In the genomic region with DNA sequence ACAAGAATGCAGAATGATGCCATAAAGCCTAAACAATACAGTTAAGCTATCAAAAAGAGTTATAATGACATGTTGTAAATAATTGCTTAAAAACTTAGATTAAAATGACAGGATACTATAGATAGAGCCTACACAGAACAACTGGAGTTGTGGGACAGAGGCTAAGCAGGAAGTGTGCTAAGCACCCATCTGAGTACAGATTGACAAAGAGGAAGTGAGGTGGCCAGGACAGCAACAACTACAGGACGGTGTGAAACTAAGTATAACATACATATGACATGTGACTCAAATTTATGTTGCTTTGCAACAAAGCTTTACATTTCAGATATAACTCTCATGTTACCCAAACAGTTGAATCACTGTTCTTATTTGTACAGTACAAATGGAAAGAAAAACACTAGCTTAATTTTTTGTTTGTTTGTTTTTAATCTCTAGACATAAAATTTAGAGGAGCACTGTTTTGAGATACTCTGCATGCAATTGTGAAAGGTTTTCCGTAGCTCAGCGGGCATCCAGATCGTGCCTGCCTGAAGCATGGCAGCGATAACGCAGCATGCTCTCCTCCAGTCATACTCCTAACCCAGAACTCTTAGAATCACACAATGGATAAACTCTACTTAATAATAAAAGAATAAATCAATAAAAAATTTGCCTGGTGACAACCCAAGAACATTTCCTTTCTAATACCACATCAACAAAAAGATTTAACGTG, we compare ENCODE assay signal across 23 mouse cellular contexts. TPM values are rescaled to one million over a fixed set of nuclear protein-coding genes. Genes with fewer than 3 reads are reported as not detected.
A peak's percentile ranks its signal among the peaks of the same experiment; 100 is the strongest.
DNase-seq lines count a peak whose midpoint lies in the region; ATAC-seq and TF ChIP-seq lines count a peak whose summit lies in the region.
"Had no signal": no experiment of that assay in that cellular context is flagged by ENCODE, and none has a peak within 500 bp of the region (broad histone marks: within the 10 kb centered on the region; RNA-seq: fewer than 3 reads in every experiment).

No protein-coding gene starts in this region.

- no peaks in the 10 kb centered on the region for H3K27me3 ChIP-seq in liver, postnatal 0 days (ENCODE audit: insufficient read depth, low read length)
- no peaks in the 10 kb centered on the region for H3K27me3 ChIP-seq in liver, embryonic 12.5 days (replicated peaks)
- no peaks in the 10 kb centered on the region for H3K27me3 ChIP-seq in forebrain, embryonic 11.5 days (ENCODE audit: control insufficient read depth, insufficient read depth, low read length)
- H3K27me3 ChIP-seq: embryonic facial prominence, embryonic 12.5 days; kidney, embryonic 15.5 days had no signal

- peak; percentile 51; the same call in 1 of the 2 replicates for ATAC-seq in liver, postnatal 0 days
- no peak for ATAC-seq in liver, embryonic 12.5 days
- ATAC-seq in activated CD4-positive, CD25-positive, alpha-beta regulatory T cell, adult 4 months = peak; percentile 66
- peak; percentile 100 for ATAC-seq in megakaryocyte progenitor cell, adult 5-6 weeks (replicated peaks; ENCODE audit: poor library complexity)
- no peak for ATAC-seq in forebrain, embryonic 11.5 days (replicated peaks; ENCODE audit: low FRiP score)
- ATAC-seq: forebrain, embryonic 16.5 days; intestine, embryonic 16.5 days; midbrain, embryonic 16.5 days had no signal

- no peak overlapping the region for H3K4me2 ChIP-seq in liver, postnatal 0 days (ENCODE audit: low read depth, low read length)
- no peak overlapping the region for H3K4me2 ChIP-seq in liver, embryonic 12.5 days
- no peak overlapping the region for H3K4me2 ChIP-seq in forebrain, embryonic 11.5 days (ENCODE audit: low read depth, low read length, severe bottlenecking)
- H3K4me2 ChIP-seq: embryonic facial prominence, embryonic 12.5 days; hindbrain, embryonic 14.5 days; kidney, embryonic 15.5 days had no signal

- 61% methylated on average over 7 of the region's 7 CpGs for WGBS in liver, postnatal 0 days (ENCODE audit: insufficient replicate concordance)
- WGBS in liver, embryonic 12.5 days (ENCODE audit: insufficient replicate concordance) = 71% methylated on average over 7 of the region's 7 CpGs
- WGBS in forebrain, embryonic 11.5 days = 93% methylated on average over 7 of the region's 7 CpGs

- H3K27ac ChIP-seq in liver, postnatal 0 days (ENCODE audit: low read depth) = no peak overlapping the region
- no peak overlapping the region for H3K27ac ChIP-seq in liver, embryonic 12.5 days
- H3K27ac ChIP-seq in forebrain, embryonic 11.5 days (ENCODE audit: low read depth, low read length) = no peak overlapping the region
- H3K27ac ChIP-seq: embryonic facial prominence, embryonic 12.5 days; hindbrain, embryonic 14.5 days; kidney, embryonic 15.5 days; liver, embryonic 14.5 days had no signal

- no peak for TF ChIP-seq EP300 in liver, postnatal 0 days (IDR thresholded peaks at IDR 0.05; ENCODE audit: low read depth)

- TF ChIP-seq CTCF in liver, postnatal 0 days (IDR thresholded peaks at IDR 0.05; ENCODE audit: low read depth) = no peak

- H3K4me1 ChIP-seq in liver, postnatal 0 days (ENCODE audit: insufficient read depth) = 0 out of 2 replicates have a peak, but pooled peaks cover 2% of the 10 kb centered on the region
- no peaks in the 10 kb centered on the region for H3K4me1 ChIP-seq in liver, embryonic 12.5 days
- no peaks in the 10 kb centered on the region for H3K4me1 ChIP-seq in forebrain, embryonic 11.5 days (replicated peaks; ENCODE audit: control insufficient read depth, insufficient read depth, low read length)
- H3K4me1 ChIP-seq: embryonic facial prominence, embryonic 12.5 days; kidney, embryonic 15.5 days had no signal

- no peak overlapping the region for H3K4me3 ChIP-seq in liver, postnatal 0 days (ENCODE audit: low read depth, low read length)
- no peak overlapping the region for H3K4me3 ChIP-seq in liver, embryonic 12.5 days
- H3K4me3 ChIP-seq in forebrain, embryonic 11.5 days (ENCODE audit: low read depth, low read length) = no peak overlapping the region
- H3K4me3 ChIP-seq: embryonic facial prominence, embryonic 12.5 days; kidney, embryonic 15.5 days had no signal

- peaks cover 4% of the 10 kb centered on the region for H3K36me3 ChIP-seq in liver, postnatal 0 days (replicated peaks; ENCODE audit: insufficient read depth, low read length)
- H3K36me3 ChIP-seq in liver, embryonic 12.5 days = peaks cover 11% of the 10 kb centered on the region
- no peaks in the 10 kb centered on the region for H3K36me3 ChIP-seq in forebrain, embryonic 11.5 days (ENCODE audit: control insufficient read depth, insufficient read depth, low read length)
- H3K36me3 ChIP-seq: embryonic facial prominence, embryonic 12.5 days had no signal

- no peak overlapping the region for H3K9ac ChIP-seq in liver, postnatal 0 days (replicated peaks)
- H3K9ac ChIP-seq in liver, embryonic 12.5 days = no peak overlapping the region
- H3K9ac ChIP-seq in forebrain, embryonic 11.5 days (ENCODE audit: low read length) = no peak overlapping the region
- H3K9ac ChIP-seq: embryonic facial prominence, embryonic 12.5 days; hindbrain, embryonic 14.5 days; kidney, embryonic 15.5 days; liver, embryonic 14.5 days had no signal

- H3K9me3 ChIP-seq in liver, postnatal 0 days (ENCODE audit: low read length) = no peaks in the 10 kb centered on the region
- no peaks in the 10 kb centered on the region for H3K9me3 ChIP-seq in liver, embryonic 12.5 days (replicated peaks)
- H3K9me3 ChIP-seq in forebrain, embryonic 11.5 days (ENCODE audit: control insufficient read depth, low read length) = no peaks in the 10 kb centered on the region
- H3K9me3 ChIP-seq: embryonic facial prominence, embryonic 12.5 days; kidney, embryonic 15.5 days had no signal

- DNase-seq in liver, postnatal 0 days = no peak
- peak; percentile 32 to 48 for DNase-seq in B cell, adult 2 months
- DNase-seq in frontal cortex, adult 2 months (ENCODE audit: extremely low spot score in 1 of 2, low spot score in 1 of 2) = no peak
- no peak for DNase-seq in forebrain, embryonic 11.5 days (ENCODE audit: low spot score)
- DNase-seq in right cerebral cortex, adult 2 months (ENCODE audit: low spot score in 2 of 2) = no peak
- DNase-seq: adrenal gland, postnatal 10 days; cerebellum, adult 18-20 months; cerebellum, postnatal 36 days; gastrocnemius, postnatal 10 days; heart, postnatal 14 days; layer of hippocampus, adult 9-11 months; right cerebral cortex, postnatal 14 days; thymus, postnatal 4 days had no signal

RNA-seq across cellular contexts. Expression of gene Kcnmb4, which starts 31.8 kb away (rescaled TPM):
- polyA plus RNA-seq in liver, postnatal 0 days (2015; fragmentation: Nextera tagmentation; extraction: Ambion mirVana) = 0.14 TPM in 1 of 2 replicates, not detected in the other
- polyA plus RNA-seq in liver, embryonic 12.5 days (2016; fragmentation: Nextera tagmentation; extraction: Ambion mirVana) = 0.67 and 0.81 TPM in 2 replicates
- polyA plus RNA-seq in activated CD4-positive, CD25-positive, alpha-beta regulatory T cell, adult 4 months (2017; shearing (Covaris generic)) = 1 to 10 TPM; 1.0 to 2.1 TPM
- total RNA-seq in megakaryocyte progenitor cell, adult 5-6 weeks (2015) = 0.15 TPM in 1 of 2 replicates, not detected in the other
- not detected in 2 replicates for total RNA-seq in megakaryocyte progenitor cell, adult 5-6 weeks (2017)
- polyA plus RNA-seq in frontal cortex, adult 2 months (2012; rRNA removed) = 108 and 112 TPM in 2 replicates
- polyA plus RNA-seq in forebrain, embryonic 11.5 days (2014; fragmentation: Nextera tagmentation; extraction: Ambion mirVana) = 9.5 and 12.9 TPM in 2 replicates

Comparison
In these comparisons a context has a peak if more than half of its experiments do, and no peak if none do; other contexts are left out.
1. ATAC-seq: peak in liver, postnatal 0 days (single experiment), activated CD4-positive, CD25-positive, alpha-beta regulatory T cell, adult 4 months (single experiment) and megakaryocyte progenitor cell, adult 5-6 weeks (single experiment); none in liver, embryonic 12.5 days (single experiment) and forebrain, embryonic 11.5 days (single experiment).
2. DNase-seq: peak in B cell, adult 2 months (2 of 2); none in liver, postnatal 0 days (single experiment), frontal cortex, adult 2 months (0 of 2), forebrain, embryonic 11.5 days (single experiment) and right cerebral cortex, adult 2 months (0 of 2).